Mouse (Mus musculus) inflammation-experienced regulatory T-cells, adult 16 weeks (primary cell): Measurements from ENCODE around the gene Adamtsl4. TPM values are rescaled to one million over a fixed set of nuclear protein-coding genes. Genes with fewer than 3 reads are reported as not detected.

ENCODE experiments used
- polyA plus RNA-seq: library from polyadenylated mRNA; unstranded; fragments of 100-300 nt; shearing (Covaris generic); gene quantifications from one replicate; pipeline ENCODE4 v1.2.1, GENCODE M21; 2017

The Adamtsl4 gene
- polyA plus RNA-seq, result 14.0 TPM

GRCm38 (mm10) chr3:95687524-95688421 is at the start of gene Adamtsl4:
Adamtsl4 (minus strand) TSS chr3:95687917.

GRCm38 (mm10) chr3:95658236-95658867 is 29.4 kb downstream of the Adamtsl4 start, which contains the start of gene Mcl1:
Mcl1 (plus strand) TSS chr3:95658788.

Other genes starting within 250 kb of the Adamtsl4 start
- gene Ctsk, start 188.7 kb downstream of the Adamtsl4 start, polyA plus RNA-seq, result 0.20 TPM
- 404 TPM for gene Ctss, start 161.1 kb downstream of the Adamtsl4 start, polyA plus RNA-seq
- not detected for gene Hormad1, start 128.2 kb downstream of the Adamtsl4 start, polyA plus RNA-seq
- 56.1 TPM for gene Golph3l, start 99.0 kb downstream of the Adamtsl4 start, polyA plus RNA-seq
- gene Ensa, start 62.9 kb downstream of the Adamtsl4 start, polyA plus RNA-seq, result 108 TPM
- gene Mcl1, start 29.1 kb downstream of the Adamtsl4 start, polyA plus RNA-seq, result 44.3 TPM
- gene Ecm1, start 51.7 kb upstream of the Adamtsl4 start, polyA plus RNA-seq, result 168 TPM
- gene Tars2, start 72.3 kb upstream of the Adamtsl4 start, polyA plus RNA-seq, result 90.5 TPM
- gene Rprd2, start 130.9 kb upstream of the Adamtsl4 start, polyA plus RNA-seq, result 20.4 TPM
- 73.9 TPM for gene Prpf3, start 168.0 kb upstream of the Adamtsl4 start, polyA plus RNA-seq
- gene Mrps21, start 183.6 kb upstream of the Adamtsl4 start, polyA plus RNA-seq, result 256 TPM
- 7.4 TPM for gene Ciart, start 194.3 kb upstream of the Adamtsl4 start, polyA plus RNA-seq
- 0.40 TPM for gene BC028528, start 204.1 kb upstream of the Adamtsl4 start, polyA plus RNA-seq
- gene Aph1a, start 206.1 kb upstream of the Adamtsl4 start, polyA plus RNA-seq, result 56.1 TPM
- gene Car14, start 216.8 kb upstream of the Adamtsl4 start, polyA plus RNA-seq, result not detected
- 235 TPM for gene Anp32e, start 241.3 kb upstream of the Adamtsl4 start, polyA plus RNA-seq